Mouse (Mus musculus) C2C12 (cell line): ENCODE measurements around the gene Syt2. TPM values are rescaled to one million over a fixed set of nuclear protein-coding genes. Genes with fewer than 3 reads are reported as not detected.

Source experiments
- H3K27me3 ChIP-seq: one replicate; pipeline ENCODE4 v1.6.1; 2011; ENCODE audit not compliant: control insufficient read depth, insufficient read depth, insufficient read length
- H3K36me3 ChIP-seq: one replicate; pipeline ENCODE4 v1.6.1; 2011; ENCODE audit not compliant: control insufficient read depth, insufficient read depth
- H3K4me3 ChIP-seq: one replicate; pipeline ENCODE4 v1.5.1; 2011; ENCODE audit warnings: mild to moderate bottlenecking, control low read depth; ENCODE audit not compliant: poor library complexity, insufficient read depth, severe bottlenecking
- H3K79me2 ChIP-seq: one replicate; pipeline ENCODE4 v1.6.1; 2011; ENCODE audit not compliant: control insufficient read depth, insufficient read depth
- H3K79me3 ChIP-seq: one replicate; pipeline ENCODE4 v1.6.1; 2011; ENCODE audit warnings: low read depth, control low read depth
- H3ac ChIP-seq: one replicate; pipeline ENCODE3; 2011; ENCODE audit warnings: low read depth; ENCODE audit not compliant: control insufficient read depth, insufficient read length
- CEBPB ChIP-seq: IDR thresholded peaks from one replicate; pipeline ENCODE4 v1.6.1; 2011; ENCODE audit warnings: low read depth, mild to moderate bottlenecking, control low read depth, moderate library complexity
- CTCF ChIP-seq: IDR thresholded peaks from one replicate; pipeline ENCODE4 v1.5.1; 2011; ENCODE audit not compliant: control insufficient read depth, insufficient read depth, insufficient read length
- FOSL1 ChIP-seq: IDR thresholded peaks from one replicate; pipeline ENCODE4 v1.8.0; 2011; ENCODE audit warnings: mild to moderate bottlenecking, low read length; ENCODE audit not compliant: poor library complexity, insufficient read depth, severe bottlenecking
- MAX ChIP-seq: IDR thresholded peaks from one replicate; pipeline ENCODE4 v1.6.1; 2011; ENCODE audit warnings: mild to moderate bottlenecking, control low read depth
- MYOD1 ChIP-seq: IDR thresholded peaks from one replicate; pipeline ENCODE4 v1.6.1; 2011; ENCODE audit warnings: low read depth; ENCODE audit not compliant: control insufficient read depth, insufficient read length
- MYOG ChIP-seq: IDR thresholded peaks from one replicate; pipeline ENCODE4 v1.6.1; 2011; ENCODE audit not compliant: control insufficient read depth, insufficient read length; ENCODE audit errors: extremely low read depth
- USF1 ChIP-seq: IDR thresholded peaks from one replicate; pipeline ENCODE4 v1.6.1; 2011; ENCODE audit warnings: low read depth, mild to moderate bottlenecking, control low read depth, moderate library complexity
- polyA plus RNA-seq: library from polyadenylated mRNA; unstranded; fragments of >200 nt; fragmentation: generic; extraction: Trizol; gene quantifications from one replicate; pipeline ENCODE4 v1.2.1, GENCODE M21; 2012; ENCODE audit warnings: missing spikeins

Gene Syt2
- polyA plus RNA-seq, 1 experiment, result 0.15 TPM

DNA sequence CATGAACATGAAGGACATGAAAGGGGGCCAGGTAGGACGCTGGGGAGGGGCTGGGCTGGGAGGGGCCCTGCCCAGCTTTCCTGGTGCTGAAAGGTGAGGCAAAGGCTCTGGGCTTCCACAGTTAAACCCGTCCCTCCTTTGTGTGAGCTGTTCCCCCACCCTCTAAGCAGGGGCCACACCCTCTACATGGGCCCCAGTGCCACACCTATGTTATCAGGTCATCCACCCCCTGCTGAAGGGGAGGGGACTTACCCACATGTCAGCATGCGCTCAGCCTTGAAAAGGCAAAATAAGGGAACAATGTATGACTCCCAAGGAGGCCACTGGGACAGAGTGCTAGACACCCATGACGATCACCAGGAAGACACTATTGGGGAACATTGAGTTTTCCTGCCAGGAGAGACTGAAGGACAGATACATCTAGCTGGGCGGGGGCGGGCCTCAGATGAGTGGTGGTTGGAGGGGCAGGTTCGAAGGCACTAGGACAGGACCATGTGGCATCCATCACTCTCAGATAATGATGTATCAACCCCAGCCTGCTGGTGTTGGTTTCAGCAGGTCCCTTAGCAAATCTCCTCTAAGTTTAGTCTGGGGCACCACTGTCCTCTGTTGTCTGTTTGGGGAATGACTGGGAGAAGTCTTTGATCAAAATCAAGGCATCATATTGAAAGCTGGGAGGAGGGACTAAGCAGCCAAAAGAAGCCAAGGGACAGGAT lies 95.6 kb downstream of the Syt2 start:
- no peaks in the 10 kb centered on the region for H3K79me2 ChIP-seq
- no peak overlapping the region for H3K4me3 ChIP-seq
- no peak for TF ChIP-seq CEBPB
- no peak for TF ChIP-seq CTCF
- TF ChIP-seq FOSL1, result no peak
- no peak for TF ChIP-seq MAX
- no peak for TF ChIP-seq USF1
- no peak for TF ChIP-seq MYOG
- TF ChIP-seq MYOD1, result no peak
- no peaks in the 10 kb centered on the region for H3K79me3 ChIP-seq
- no peak overlapping the region for H3ac ChIP-seq
- no peaks in the 10 kb centered on the region for H3K36me3 ChIP-seq
- peaks cover 27% of the 10 kb centered on the region for H3K27me3 ChIP-seq

DNA sequence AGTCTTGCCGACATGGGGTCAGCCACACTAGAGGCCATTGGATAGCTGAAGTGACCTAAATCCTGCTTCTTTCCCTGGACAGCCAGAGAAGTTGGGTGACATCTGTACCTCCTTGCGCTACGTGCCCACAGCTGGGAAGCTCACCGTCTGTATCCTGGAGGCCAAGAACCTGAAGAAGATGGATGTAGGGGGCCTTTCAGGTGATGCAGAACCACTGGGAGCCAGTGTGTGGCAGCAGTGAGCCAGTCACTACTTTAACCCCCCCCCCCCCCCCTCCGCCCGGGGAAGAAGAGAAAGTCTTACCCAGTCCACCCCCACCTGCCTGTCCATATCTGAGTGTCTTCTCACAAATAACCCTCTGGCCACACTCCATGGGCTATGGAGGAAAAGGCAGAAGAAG lies 99.2 kb downstream of the Syt2 start:
- Histone ChIP-seq H3K36me3 (no peaks in the 10 kb centered on the region), H3ac (no peak overlapping the region), H3K79me3 (no peaks in the 10 kb centered on the region), H3K27me3 (peaks cover 18% of the 10 kb centered on the region), H3K4me3 (no peak overlapping the region), H3K79me2 (no peaks in the 10 kb centered on the region)
- TF ChIP-seq CEBPB (no peak), CTCF (peak; percentile 12)

DNA sequence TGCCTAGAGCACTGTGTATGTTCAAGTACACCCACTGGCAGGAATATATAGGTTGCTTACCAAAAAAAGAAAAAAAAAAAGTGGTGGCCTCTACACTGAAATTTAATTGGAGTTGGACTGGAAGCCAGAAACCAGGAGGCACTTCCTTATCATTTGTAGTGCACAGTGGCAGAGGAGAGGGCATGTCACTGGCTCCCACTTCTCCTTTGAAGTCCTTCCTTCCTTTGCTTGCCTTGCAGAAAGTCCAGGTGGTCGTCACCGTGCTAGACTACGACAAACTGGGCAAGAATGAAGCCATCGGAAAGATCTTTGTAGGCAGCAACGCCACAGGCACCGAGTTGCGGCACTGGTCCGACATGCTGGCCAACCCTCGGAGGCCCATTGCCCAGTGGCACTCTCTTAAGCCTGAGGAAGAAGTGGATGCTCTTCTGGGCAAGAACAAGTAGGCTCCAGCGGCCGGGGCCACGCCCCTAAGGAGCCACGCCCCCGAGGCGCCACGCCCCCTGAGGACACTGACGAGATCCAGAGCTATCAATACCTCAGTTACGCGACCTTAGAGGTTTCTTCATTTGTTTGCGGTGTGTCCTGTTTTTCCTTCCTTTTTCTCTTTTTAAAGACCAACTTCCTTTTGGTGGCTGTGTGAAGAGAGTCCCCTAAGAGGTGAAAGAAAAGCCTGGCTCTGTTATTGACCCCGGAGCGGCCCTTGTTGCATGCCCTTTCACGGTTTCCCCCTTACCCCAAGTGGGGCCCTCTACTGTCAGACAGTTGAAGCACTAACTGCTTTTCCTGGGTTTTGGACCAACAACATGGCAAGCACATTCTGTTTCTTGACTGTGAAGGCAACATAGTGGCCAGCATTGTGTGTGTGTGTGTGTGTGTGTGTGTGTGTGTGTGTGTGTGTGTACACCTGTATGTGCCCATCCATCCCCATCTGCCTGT lies 101.0 kb downstream of the Syt2 start:
- peaks cover 18% of the 10 kb centered on the region for H3K27me3 ChIP-seq
- no peaks in the 10 kb centered on the region for H3K36me3 ChIP-seq
- no peaks in the 10 kb centered on the region for H3K79me2 ChIP-seq
- H3K79me3 ChIP-seq, result no peaks in the 10 kb centered on the region
- H3ac ChIP-seq, result no peak overlapping the region
- H3K4me3 ChIP-seq, result no peak overlapping the region
- TF ChIP-seq FOSL1 (no peak), MYOG (no peak), CTCF (no peak), MYOD1 (no peak), USF1 (no peak), CEBPB (no peak), MAX (no peak)

DNA sequence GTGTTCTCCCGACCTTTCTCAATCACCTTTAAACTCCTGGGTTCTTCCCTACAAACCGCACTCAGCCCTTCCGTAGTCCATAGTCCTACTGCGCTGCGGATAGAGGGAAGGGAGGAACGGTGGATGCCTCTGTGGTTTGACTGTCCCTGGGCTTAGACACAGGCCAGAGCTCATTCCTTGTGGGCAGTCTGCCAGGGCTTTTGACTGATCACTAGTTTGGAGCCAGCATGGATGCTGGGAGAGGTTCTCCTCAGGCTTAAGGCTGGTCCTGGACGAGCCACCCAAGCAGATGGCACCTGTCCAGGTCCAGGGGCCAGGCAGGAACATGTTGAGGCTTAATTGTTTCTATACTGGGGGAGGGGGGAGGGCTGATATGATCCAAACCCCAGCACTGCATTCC lies 103.4 kb downstream of the Syt2 start:
- peaks cover 6% of the 10 kb centered on the region for H3K27me3 ChIP-seq
- no peak overlapping the region for H3K4me3 ChIP-seq
- H3ac ChIP-seq, result no peak overlapping the region
- H3K36me3 ChIP-seq, result no peaks in the 10 kb centered on the region
- no peak for TF ChIP-seq MAX
- no peak for TF ChIP-seq FOSL1
- TF ChIP-seq MYOG, result no peak
- TF ChIP-seq CEBPB, result no peak
- H3K79me2 ChIP-seq, result no peaks in the 10 kb centered on the region
- no peaks in the 10 kb centered on the region for H3K79me3 ChIP-seq

DNA sequence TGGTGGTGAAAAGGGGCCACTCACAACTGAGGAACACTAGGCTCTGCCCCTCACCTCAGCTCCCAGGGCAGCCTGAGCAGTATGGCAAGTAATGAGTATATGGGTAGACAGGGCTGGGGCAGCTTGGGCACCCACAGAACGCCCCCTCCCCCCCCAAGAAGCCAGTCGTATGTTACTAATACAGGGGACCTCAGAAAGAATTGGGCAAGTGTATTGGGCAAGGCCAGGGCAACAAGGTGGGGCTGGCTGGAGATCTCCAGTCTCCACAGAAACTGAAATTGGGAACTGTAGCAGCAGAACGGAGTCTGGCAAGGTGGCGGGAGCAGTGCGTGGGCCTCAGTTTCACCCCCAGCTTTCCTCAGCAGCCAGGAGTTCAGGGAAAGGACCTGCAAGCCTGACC lies 106.0 kb downstream of the Syt2 start:
- H3ac ChIP-seq, result no peak overlapping the region
- H3K36me3 ChIP-seq, result no peaks in the 10 kb centered on the region
- H3K79me2 ChIP-seq, result no peaks in the 10 kb centered on the region
- no peaks in the 10 kb centered on the region for H3K79me3 ChIP-seq
- no peak for TF ChIP-seq CTCF
- no peak for TF ChIP-seq MAX
- TF ChIP-seq MYOG, result no peak
- no peak for TF ChIP-seq MYOD1
- no peak overlapping the region for H3K4me3 ChIP-seq
- H3K27me3 ChIP-seq, result no peaks in the 10 kb centered on the region
